Mouse (Mus musculus) limb, embryonic 11.5 days (tissue): ENCODE measurements around the gene Krtap31-1. TPM values are rescaled to one million over a fixed set of nuclear protein-coding genes. Genes with fewer than 3 reads are reported as not detected.

Experiments
- ATAC-seq: fragments of 200-750 bp; cut with Nextera tagmentation; 2 replicates; pipeline ENCODE4 v1.8.0; 2017; ENCODE audit warnings: low read depth; ENCODE audit not compliant: insufficient number of reproducible peaks, low FRiP score, low TSS enrichment
- DNase-seq: peaks from one replicate; pipeline ENCODE4 v3.0.0-alpha.2; 2015; ENCODE audit warnings: low spot score
- H3K27ac ChIP-seq: fragments of 300-500 bp; sonication (generic); replicated peaks from 2 replicates; pipeline ENCODE4 v1.5.1; 2014; ENCODE audit warnings: low read depth, mild to moderate bottlenecking, low read length
- H3K27me3 ChIP-seq: fragments of 300-500 bp; sonication (generic); 2 replicates; pipeline ENCODE4 v1.6.1; 2014; ENCODE audit warnings: mild to moderate bottlenecking, low read length, mixed read lengths; ENCODE audit not compliant: control insufficient read depth, insufficient read depth
- H3K36me3 ChIP-seq: fragments of 300-500 bp; sonication (generic); 2 replicates; pipeline ENCODE4 v1.6.1; 2014; ENCODE audit warnings: mild to moderate bottlenecking, low read length, moderate library complexity, mixed read lengths; ENCODE audit not compliant: control insufficient read depth, insufficient read depth
- H3K4me1 ChIP-seq: fragments of 300-500 bp; sonication (generic); 2 replicates; pipeline ENCODE4 v1.6.1; 2014; ENCODE audit warnings: low read length, mixed read lengths; ENCODE audit not compliant: control insufficient read depth, insufficient read depth
- H3K4me2 ChIP-seq: fragments of 300-500 bp; sonication (generic); 2 replicates; pipeline ENCODE4 v1.6.1; 2014; ENCODE audit warnings: low read depth, mild to moderate bottlenecking, moderate library complexity; ENCODE audit not compliant: severe bottlenecking
- H3K4me3 ChIP-seq: fragments of 300-500 bp; sonication (generic); 2 replicates; pipeline ENCODE4 v1.5.1; 2014; ENCODE audit warnings: low read depth, low read length
- H3K9ac ChIP-seq: fragments of 300-500 bp; sonication (generic); 2 replicates; pipeline ENCODE4 v1.6.1; 2014; ENCODE audit warnings: mild to moderate bottlenecking, low read length
- H3K9me3 ChIP-seq: fragments of 300-500 bp; sonication (generic); 2 replicates; pipeline ENCODE4 v1.6.1; 2016; ENCODE audit warnings: low read length; ENCODE audit not compliant: control insufficient read depth
- WGBS: fragments of 180-500 bp; shearing (Covaris S2); extraction: QIAGEN DNeasy Blood & Tissue Kit; methylation state at CpG from one replicate; pipeline ENCODE4 v1.1.7; 2014; 5-methylcytosine and 5-hydroxymethylcytosine counted together
- polyA plus RNA-seq: library from polyadenylated mRNA; unstranded; fragments of >200 nt; fragmentation: Nextera tagmentation; extraction: Ambion mirVana; gene quantifications from 2 replicates; pipeline ENCODE4 v1.2.1, GENCODE M21; 2014

Krtap31-1 gene
- polyA plus RNA-seq, 1 experiment from 2014 or later = not detected

DNA sequence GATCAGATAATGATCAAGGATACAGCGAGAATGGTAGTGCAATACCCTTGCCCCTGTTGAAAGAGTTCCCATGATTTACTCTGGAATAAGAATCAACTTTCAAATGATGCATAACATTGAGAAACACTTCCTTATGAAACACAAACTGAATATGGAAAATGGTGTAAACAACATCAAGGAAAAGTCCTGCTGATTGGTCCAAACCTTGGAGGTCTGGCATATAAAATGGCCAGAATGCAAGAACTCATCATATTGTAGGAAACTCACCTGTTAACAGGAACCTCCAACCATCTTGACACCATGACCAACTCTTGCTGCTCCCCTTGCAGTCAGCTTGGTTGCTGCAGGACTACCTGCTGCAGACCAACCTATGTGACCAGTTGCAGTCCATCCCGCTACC, 40.5 kb downstream of the Krtap31-1 start, which contains the start of gene Krtap9-5:
Gene Krtap9-5 (plus strand): TSS at position 301 of the 400 bp plus-strand sequence.
- no peak for ATAC-seq
- Histone ChIP-seq H3K36me3 (no peaks in the 10 kb centered on the region), H3K27ac (no peak within 1 kb of the TSS), H3K9ac (no peak within 1 kb of the TSS), H3K4me3 (no peak within 1 kb of the TSS), H3K4me2 (no peak within 1 kb of the TSS), H3K9me3 (no peaks in the 10 kb centered on the region), H3K27me3 (no peaks in the 10 kb centered on the region), H3K4me1 (no peaks in the 10 kb centered on the region)
- 92% methylated on average over 2 of the region's 2 CpGs for WGBS
- no peak for DNase-seq

Other genes starting within 250 kb of the Krtap31-1 start
- not detected in 2 replicates for gene Gm11563, start 249.0 kb upstream of the Krtap31-1 start, polyA plus RNA-seq
- not detected in 2 replicates for gene Krtap4-6, start 242.0 kb upstream of the Krtap31-1 start, polyA plus RNA-seq
- gene Gm14190, start 217.2 kb upstream of the Krtap31-1 start, polyA plus RNA-seq = not detected in 2 replicates
- gene Gm14180, start 173.6 kb upstream of the Krtap31-1 start, polyA plus RNA-seq = not detected in 2 replicates
- not detected in 2 replicates for gene Gm11595, start 135.0 kb upstream of the Krtap31-1 start, polyA plus RNA-seq
- not detected in 2 replicates for gene Krtap4-8, start 127.2 kb upstream of the Krtap31-1 start, polyA plus RNA-seq
- not detected in 2 replicates for gene Krtap4-9, start 122.7 kb upstream of the Krtap31-1 start, polyA plus RNA-seq
- gene Gm11596, start 114.5 kb upstream of the Krtap31-1 start, polyA plus RNA-seq = not detected in 2 replicates
- not detected in 2 replicates for gene Gm11569, start 109.0 kb upstream of the Krtap31-1 start, polyA plus RNA-seq
- not detected in 2 replicates for gene Gm11554, start 103.5 kb upstream of the Krtap31-1 start, polyA plus RNA-seq
- gene Krtap4-13, start 98.0 kb upstream of the Krtap31-1 start, polyA plus RNA-seq = not detected in 2 replicates
- not detected in 2 replicates for gene Gm11564, start 92.3 kb upstream of the Krtap31-1 start, polyA plus RNA-seq
- not detected in 2 replicates for gene 2300003K06Rik, start 69.9 kb upstream of the Krtap31-1 start, polyA plus RNA-seq
- gene Krtap4-16, start 56.3 kb upstream of the Krtap31-1 start, polyA plus RNA-seq = not detected in 2 replicates
- not detected in 2 replicates for gene Gm11568, start 50.0 kb upstream of the Krtap31-1 start, polyA plus RNA-seq
- gene Gm11559, start 43.4 kb upstream of the Krtap31-1 start, polyA plus RNA-seq = not detected in 2 replicates
- gene Krtap9-1, start 34.5 kb upstream of the Krtap31-1 start, polyA plus RNA-seq = not detected in 2 replicates
- gene Gm11567, start 28.7 kb upstream of the Krtap31-1 start, polyA plus RNA-seq = not detected in 2 replicates
- gene Gm11565, start 6.8 kb downstream of the Krtap31-1 start, polyA plus RNA-seq = not detected in 2 replicates
- not detected in 2 replicates for gene Krtap31-2, start 28.4 kb downstream of the Krtap31-1 start, polyA plus RNA-seq
- not detected in 2 replicates for gene Krtap9-5, start 40.6 kb downstream of the Krtap31-1 start, polyA plus RNA-seq
- gene Krtap29-1, start 71.1 kb downstream of the Krtap31-1 start, polyA plus RNA-seq = not detected in 2 replicates
- gene Krtap16-1, start 78.7 kb downstream of the Krtap31-1 start, polyA plus RNA-seq = not detected in 2 replicates
- 0.48 and 1.0 TPM in 2 replicates for gene Krtap17-1, start 86.1 kb downstream of the Krtap31-1 start, polyA plus RNA-seq
- not detected in 2 replicates for gene Krt33a, start 108.3 kb downstream of the Krtap31-1 start, polyA plus RNA-seq
- gene Krt33b, start 121.9 kb downstream of the Krtap31-1 start, polyA plus RNA-seq = 0.15 and 0.16 TPM in 2 replicates
- gene Krt34, start 133.6 kb downstream of the Krtap31-1 start, polyA plus RNA-seq = not detected in 2 replicates
- not detected in 2 replicates for gene Krt31, start 142.6 kb downstream of the Krtap31-1 start, polyA plus RNA-seq
- gene Krt32, start 180.3 kb downstream of the Krtap31-1 start, polyA plus RNA-seq = not detected in 2 replicates
- gene Krt35, start 188.3 kb downstream of the Krtap31-1 start, polyA plus RNA-seq = 0.11 TPM in 1 of 2 replicates, not detected in the other
- 0.08 and 0.11 TPM in 2 replicates for gene Krt36, start 197.7 kb downstream of the Krtap31-1 start, polyA plus RNA-seq
- not detected in 2 replicates for gene Krt13, start 213.6 kb downstream of the Krtap31-1 start, polyA plus RNA-seq
- 3.4 and 6.7 TPM in 2 replicates for gene Krt15, start 228.0 kb downstream of the Krtap31-1 start, polyA plus RNA-seq
- 6.4 and 8.0 TPM in 2 replicates for gene Krt19, start 240.7 kb downstream of the Krtap31-1 start, polyA plus RNA-seq